In genomic region chr2:169641547-169641946, GRCm38 (mm10) we compare ENCODE assay signal across 16 mouse cellular contexts. TPM values are rescaled to one million over a fixed set of nuclear protein-coding genes. Genes with fewer than 3 reads are reported as not detected.
DNase-seq lines count a peak whose midpoint lies in the region; ATAC-seq and TF ChIP-seq lines count a peak whose summit lies in the region.
"Had no signal": no experiment of that assay in that cellular context is flagged by ENCODE, and none has a peak within 500 bp of the region (broad histone marks: within the 10 kb centered on the region; RNA-seq: fewer than 3 reads in every experiment).

No protein-coding gene starts in this region.

- DNase-seq in forebrain, postnatal 0 days, result peak; percentile 27
- DNase-seq in forebrain, embryonic 10.5 days (ENCODE audit: extremely low spot score, low spot score), result no peak
- DNase-seq in lung, embryonic 14.5 days, result no peak
- no peak for DNase-seq in lung, adult 18-20 months
- no peak for DNase-seq in embryo, embryonic 10 days (ENCODE audit: low spot score)
- no peak for DNase-seq in ovary, postnatal 14 days (ENCODE audit: low spot score)
- DNase-seq: adrenal gland, adult 8-10 months; right cerebral cortex, postnatal 14 days had no signal

- no peak for TF ChIP-seq CTCF in forebrain, postnatal 0 days (IDR thresholded peaks at IDR 0.05; ENCODE audit: low read depth)
- TF ChIP-seq CTCF in lung, embryonic 14.5 days (IDR thresholded peaks at IDR 0.05; ENCODE audit: low read depth), result no peak

- H3K9me3 ChIP-seq in forebrain, postnatal 0 days (ENCODE audit: low read length), result no peaks in the 10 kb centered on the region
- H3K9me3 ChIP-seq in forebrain, embryonic 10.5 days, result no peaks in the 10 kb centered on the region
- no peaks in the 10 kb centered on the region for H3K9me3 ChIP-seq in lung, embryonic 14.5 days (ENCODE audit: low read depth, low read length)
- H3K9me3 ChIP-seq in embryonic facial prominence, embryonic 15.5 days (replicated peaks), result no peaks in the 10 kb centered on the region
- H3K9me3 ChIP-seq in midbrain, embryonic 16.5 days (replicated peaks; ENCODE audit: control insufficient read depth, low read length, poor library complexity, severe bottlenecking), result no peaks in the 10 kb centered on the region

- H3K27ac ChIP-seq in forebrain, postnatal 0 days (ENCODE audit: low read depth, low read length), result 0 out of 2 replicates have a peak overlapping the region, but pooled peaks have one; percentile 15
- no peak overlapping the region for H3K27ac ChIP-seq in forebrain, embryonic 10.5 days
- H3K27ac ChIP-seq in lung, embryonic 14.5 days (ENCODE audit: low read depth), result no peak overlapping the region
- H3K27ac ChIP-seq in embryonic facial prominence, embryonic 15.5 days (replicated peaks), result peak overlapping the region; percentile 39; the same call in 1 of the 2 replicates
- no peak overlapping the region for H3K27ac ChIP-seq in midbrain, embryonic 16.5 days (ENCODE audit: low read length)
- H3K27ac ChIP-seq: layer of hippocampus, adult 2 months had no signal

- H3K9ac ChIP-seq in forebrain, postnatal 0 days, result no peak overlapping the region
- no peak overlapping the region for H3K9ac ChIP-seq in lung, embryonic 14.5 days
- no peak overlapping the region for H3K9ac ChIP-seq in embryonic facial prominence, embryonic 15.5 days
- H3K9ac ChIP-seq in midbrain, embryonic 16.5 days (ENCODE audit: low read depth, low read length), result 0 out of 2 replicates have a peak overlapping the region, but pooled peaks have one; percentile 14

- ATAC-seq in forebrain, postnatal 0 days, result no peak
- ATAC-seq in lung, embryonic 14.5 days (ENCODE audit: insufficient read depth), result no peak
- no peak for ATAC-seq in embryonic facial prominence, embryonic 15.5 days (ENCODE audit: insufficient number of reproducible peaks, low FRiP score, low TSS enrichment, low read depth)
- no peak for ATAC-seq in midbrain, embryonic 16.5 days
- ATAC-seq: forebrain, embryonic 14.5 days; inflammation-experienced regulatory T-cells, adult 6 months had no signal

- H3K4me2 ChIP-seq in forebrain, postnatal 0 days (ENCODE audit: low read depth), result peak overlapping the region; percentile 32
- peak overlapping the region; percentile 18; the same call in 1 of the 2 replicates for H3K4me2 ChIP-seq in lung, embryonic 14.5 days
- peak overlapping the region; percentile 40 for H3K4me2 ChIP-seq in embryonic facial prominence, embryonic 15.5 days (replicated peaks)
- peak overlapping the region; percentile 35 for H3K4me2 ChIP-seq in midbrain, embryonic 16.5 days (ENCODE audit: low read length)

- H3K27me3 ChIP-seq in forebrain, postnatal 0 days (ENCODE audit: insufficient read depth, low read length), result no peaks in the 10 kb centered on the region
- no peaks in the 10 kb centered on the region for H3K27me3 ChIP-seq in forebrain, embryonic 10.5 days (ENCODE audit: poor library complexity, severe bottlenecking)
- H3K27me3 ChIP-seq in lung, embryonic 14.5 days (ENCODE audit: insufficient read depth, low read length), result no peaks in the 10 kb centered on the region
- H3K27me3 ChIP-seq in embryonic facial prominence, embryonic 15.5 days, result no peaks in the 10 kb centered on the region
- no peaks in the 10 kb centered on the region for H3K27me3 ChIP-seq in midbrain, embryonic 16.5 days (ENCODE audit: control insufficient read depth, insufficient read depth, low read depth, low read length)

- H3K4me3 ChIP-seq in forebrain, postnatal 0 days (ENCODE audit: low read depth, low read length), result peak overlapping the region; percentile 7; the same call in 1 of the 2 replicates
- no peak overlapping the region for H3K4me3 ChIP-seq in forebrain, embryonic 10.5 days
- no peak overlapping the region for H3K4me3 ChIP-seq in lung, embryonic 14.5 days (ENCODE audit: low read depth, low read length)
- peak overlapping the region; percentile 23 for H3K4me3 ChIP-seq in embryonic facial prominence, embryonic 15.5 days (replicated peaks)
- no peak overlapping the region for H3K4me3 ChIP-seq in midbrain, embryonic 16.5 days (ENCODE audit: low read depth, low read length)
- H3K4me3 ChIP-seq: layer of hippocampus, adult 2 months had no signal

- no peaks in the 10 kb centered on the region for H3K4me1 ChIP-seq in forebrain, postnatal 0 days (ENCODE audit: insufficient read depth)
- H3K4me1 ChIP-seq in forebrain, embryonic 10.5 days, result no peaks in the 10 kb centered on the region
- peaks cover 7% of the 10 kb centered on the region; the same call in 1 of the 2 replicates for H3K4me1 ChIP-seq in lung, embryonic 14.5 days (ENCODE audit: insufficient read depth)
- H3K4me1 ChIP-seq in embryonic facial prominence, embryonic 15.5 days, result peaks cover 9% of the 10 kb centered on the region
- H3K4me1 ChIP-seq in midbrain, embryonic 16.5 days (ENCODE audit: control insufficient read depth, insufficient read depth, low read length), result peaks cover 19% of the 10 kb centered on the region

- 44% methylated on average over 14 of the region's 14 CpGs for WGBS in forebrain, postnatal 0 days
- 85% methylated on average over 14 of the region's 14 CpGs for WGBS in forebrain, embryonic 10.5 days
- WGBS in lung, embryonic 14.5 days, result 40% methylated on average over 14 of the region's 14 CpGs
- WGBS in embryonic facial prominence, embryonic 15.5 days, result 36% methylated on average over 14 of the region's 14 CpGs
- WGBS in midbrain, embryonic 16.5 days, result 59% methylated on average over 14 of the region's 14 CpGs

- no peaks in the 10 kb centered on the region for H3K36me3 ChIP-seq in forebrain, postnatal 0 days (ENCODE audit: insufficient read depth)
- H3K36me3 ChIP-seq in forebrain, embryonic 10.5 days (replicated peaks), result no peaks in the 10 kb centered on the region
- no peaks in the 10 kb centered on the region for H3K36me3 ChIP-seq in lung, embryonic 14.5 days (ENCODE audit: insufficient read depth)
- no peaks in the 10 kb centered on the region for H3K36me3 ChIP-seq in embryonic facial prominence, embryonic 15.5 days
- H3K36me3 ChIP-seq in midbrain, embryonic 16.5 days (ENCODE audit: control insufficient read depth, insufficient read depth, low read length), result no peaks in the 10 kb centered on the region

RNA-seq across cellular contexts. Expression of gene Tshz2, which starts 8.7 kb away (rescaled TPM):
- total RNA-seq in forebrain, postnatal 0 days (2014; rRNA removed), result 26.1 and 29.2 TPM in 2 replicates
- polyA plus RNA-seq in forebrain, postnatal 0 days (2015; fragmentation: Nextera tagmentation; extraction: Ambion mirVana), result 8.8 and 19.7 TPM in 2 replicates
- 0.88 and 0.98 TPM in 2 replicates for polyA plus RNA-seq in forebrain, embryonic 10.5 days (2016; fragmentation: Nextera tagmentation; extraction: Ambion mirVana)
- polyA plus RNA-seq in lung, embryonic 14.5 days (2014; fragmentation: Nextera tagmentation; extraction: Ambion mirVana), result 7.9 and 8.9 TPM in 2 replicates
- 10.1 and 10.5 TPM in 2 replicates for polyA plus RNA-seq in embryonic facial prominence, embryonic 15.5 days (2015; fragmentation: Nextera tagmentation; extraction: Ambion mirVana)
- 22.8 and 23.3 TPM in 2 replicates for polyA plus RNA-seq in midbrain, embryonic 16.5 days (2015; fragmentation: Nextera tagmentation; extraction: Ambion mirVana)
- total RNA-seq: MEL had no signal

RNA-seq across cellular contexts. Expression of gene Gm11011, which starts 54.0 kb away (rescaled TPM):
- not detected in 2 replicates for total RNA-seq in forebrain, postnatal 0 days (2014; rRNA removed)
- not detected in 2 replicates for polyA plus RNA-seq in forebrain, postnatal 0 days (2015; fragmentation: Nextera tagmentation; extraction: Ambion mirVana)
- polyA plus RNA-seq in forebrain, embryonic 10.5 days (2016; fragmentation: Nextera tagmentation; extraction: Ambion mirVana), result not detected in 2 replicates
- not detected in 2 replicates for polyA plus RNA-seq in lung, embryonic 14.5 days (2014; fragmentation: Nextera tagmentation; extraction: Ambion mirVana)
- not detected in 2 replicates for polyA plus RNA-seq in embryonic facial prominence, embryonic 15.5 days (2015; fragmentation: Nextera tagmentation; extraction: Ambion mirVana)
- not detected in 2 replicates for polyA plus RNA-seq in midbrain, embryonic 16.5 days (2015; fragmentation: Nextera tagmentation; extraction: Ambion mirVana)
- total RNA-seq: adrenal gland, adult 8-10 months; layer of hippocampus, adult 2 months; MEL had no signal
- polyA plus RNA-seq: cortical plate, adult 2 months; forebrain, embryonic 14.5 days; inflammation-experienced regulatory T-cells, adult 6 months; limb, embryonic 11.5 days had no signal

Comparison
In these comparisons a context has a peak if more than half of its experiments do, and no peak if none do; other contexts are left out.
1. H3K27ac ChIP-seq: peak in forebrain, postnatal 0 days (single experiment) and embryonic facial prominence, embryonic 15.5 days (single experiment); none in forebrain, embryonic 10.5 days (single experiment), lung, embryonic 14.5 days (single experiment) and midbrain, embryonic 16.5 days (single experiment).
2. H3K4me3 ChIP-seq: peak in forebrain, postnatal 0 days (single experiment) and embryonic facial prominence, embryonic 15.5 days (single experiment); none in forebrain, embryonic 10.5 days (single experiment), lung, embryonic 14.5 days (single experiment) and midbrain, embryonic 16.5 days (single experiment).
3. Peak in every context shown above with its lines, with median percentiles within 50 percentile points of each other: H3K4me2 ChIP-seq.